Mouse (Mus musculus) gastrocnemius, adult 8-10 months (tissue): Measurements from ENCODE around the gene Arhgef3. TPM values are rescaled to one million over a fixed set of nuclear protein-coding genes. Genes with fewer than 3 reads are reported as not detected.

Source experiments
- DNase-seq, 2 experiments: peaks; one replicate each; pipeline ENCODE4 v3.0.0; 2022; ENCODE audit warnings: low spot score in 2 of 2
- total RNA-seq, 4 experiments: library from RNA; stranded (reverse); gene quantifications; 2 replicates each; pipeline ENCODE4 v1.2.4; 2022

Gene Arhgef3
- total RNA-seq, 4 experiments from 2014 or later: 9.4 to 30.0 (median 18.7) TPM

- no peak for DNase-seq
Observed at GRCm38 (mm10) chr14:27262349-27262748, 147.7 kb downstream of the Arhgef3 start.

GRCm38 (mm10) chr14:27266601-27267000 lies 151.9 kb downstream of the Arhgef3 start:
- no peak for DNase-seq

GRCm38 (mm10) chr14:27268137-27268536 lies 153.4 kb downstream of the Arhgef3 start:
- DNase-seq: no peak

- no peak for DNase-seq
Observed at GRCm38 (mm10) chr14:27268986-27269700, 154.4 kb downstream of the Arhgef3 start.

- no peak for DNase-seq
Observed at GRCm38 (mm10) chr14:27269836-27270235, 155.1 kb downstream of the Arhgef3 start.

DNA sequence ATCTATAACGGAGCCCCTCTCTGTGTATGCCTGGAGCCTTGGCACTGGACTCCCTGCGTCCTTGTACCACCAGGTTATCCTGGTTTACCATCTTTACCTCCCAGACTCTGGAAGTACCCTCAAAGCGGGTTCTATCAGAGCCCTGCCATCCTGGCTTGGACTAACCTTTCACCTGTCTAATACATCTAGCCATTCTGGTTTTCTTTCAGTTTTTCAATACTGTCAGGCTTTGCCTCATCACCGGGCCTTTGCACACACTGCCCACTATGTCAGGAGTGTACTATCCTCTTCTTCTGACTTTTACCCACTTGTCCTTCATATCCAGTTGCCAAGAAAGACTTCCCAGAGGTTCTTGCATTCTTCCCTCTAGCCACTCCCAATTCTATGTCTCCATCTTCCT lies 155.8 kb downstream of the Arhgef3 start:
- no peak for DNase-seq

- no peak for DNase-seq
Observed at GRCm38 (mm10) chr14:27271371-27272071, 156.8 kb downstream of the Arhgef3 start.

- DNase-seq: no peak
Observed at GRCm38 (mm10) chr14:27272072-27272834, 157.6 kb downstream of the Arhgef3 start.

- DNase-seq: no peak
Observed at GRCm38 (mm10) chr14:27272835-27273138, 158.1 kb downstream of the Arhgef3 start.

DNA sequence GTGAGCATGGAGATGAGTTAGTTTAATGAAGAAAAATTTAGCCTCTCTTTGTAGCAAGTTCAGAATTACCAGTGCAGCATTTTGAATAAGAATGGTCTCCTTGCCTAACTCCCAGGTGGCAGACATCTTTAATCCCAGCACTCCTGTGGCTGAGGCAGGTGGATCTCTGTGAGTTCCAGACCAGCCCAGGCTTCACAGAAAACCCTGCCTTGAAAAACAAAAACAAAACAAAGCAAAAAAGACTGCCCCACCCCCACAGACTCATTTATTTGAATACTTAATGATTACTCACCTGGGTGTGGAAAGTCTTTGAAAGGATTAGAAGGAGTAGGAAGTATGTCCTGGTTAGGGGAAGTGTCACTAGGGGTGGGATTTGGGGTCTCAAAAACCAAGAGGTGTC lies 158.5 kb downstream of the Arhgef3 start:
- DNase-seq: no peak

- no peak for DNase-seq
Observed at GRCm38 (mm10) chr14:27277259-27277658, 162.6 kb downstream of the Arhgef3 start.

DNA sequence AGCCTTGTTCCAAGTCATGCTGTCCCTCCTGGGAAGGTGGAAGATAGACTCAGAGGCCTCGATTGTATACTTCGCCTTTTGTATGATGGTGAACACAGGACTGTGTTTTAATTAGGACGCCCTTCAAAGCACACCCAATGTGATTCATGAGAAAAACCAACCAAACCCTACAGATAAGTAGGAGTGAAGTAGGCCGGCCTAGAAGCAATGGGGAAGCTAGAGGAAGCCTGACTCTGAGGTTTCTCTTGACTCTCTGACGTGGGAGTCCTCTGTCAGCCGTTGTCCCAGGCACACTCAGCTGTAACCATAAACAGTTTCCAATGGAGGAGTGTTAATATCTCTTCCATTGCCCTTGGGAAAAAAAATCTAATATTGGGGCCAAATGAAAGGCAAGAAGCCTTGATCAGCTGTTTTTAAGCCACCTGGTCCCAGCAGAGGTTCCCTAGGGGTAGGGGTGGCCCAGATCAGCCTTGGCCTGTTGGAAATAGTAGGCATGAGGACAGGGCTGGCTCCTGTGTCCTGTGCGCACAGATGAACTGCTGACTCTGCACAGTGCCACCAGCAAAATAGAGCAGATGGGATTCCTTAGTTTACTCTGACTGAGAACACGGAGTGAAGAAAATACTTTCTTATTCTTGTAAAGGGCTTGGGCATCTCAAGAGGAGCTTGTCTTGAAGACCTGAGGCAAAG lies 165.6 kb downstream of the Arhgef3 start:
- peak; percentile 33 to 45 for DNase-seq

DNA sequence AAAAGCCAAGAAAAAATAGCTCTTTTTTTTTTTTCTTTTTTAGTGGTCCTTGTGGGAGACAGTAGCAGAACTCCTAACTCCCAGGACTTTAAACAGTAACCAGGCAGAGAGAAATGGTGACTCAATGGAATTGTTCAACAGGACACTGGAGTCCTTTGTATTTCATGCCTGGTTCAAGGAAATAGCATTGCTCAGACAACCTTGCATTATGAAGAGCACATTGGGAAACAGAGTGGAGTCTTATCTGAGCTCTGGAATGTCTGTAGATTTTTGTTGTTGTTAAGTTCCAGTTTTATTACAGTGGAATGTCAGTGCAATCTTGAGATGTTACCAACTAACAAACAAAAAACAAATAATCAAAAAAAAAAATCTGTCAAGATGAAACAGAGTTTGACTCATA lies 169.3 kb downstream of the Arhgef3 start:
- no peak for DNase-seq

DNA sequence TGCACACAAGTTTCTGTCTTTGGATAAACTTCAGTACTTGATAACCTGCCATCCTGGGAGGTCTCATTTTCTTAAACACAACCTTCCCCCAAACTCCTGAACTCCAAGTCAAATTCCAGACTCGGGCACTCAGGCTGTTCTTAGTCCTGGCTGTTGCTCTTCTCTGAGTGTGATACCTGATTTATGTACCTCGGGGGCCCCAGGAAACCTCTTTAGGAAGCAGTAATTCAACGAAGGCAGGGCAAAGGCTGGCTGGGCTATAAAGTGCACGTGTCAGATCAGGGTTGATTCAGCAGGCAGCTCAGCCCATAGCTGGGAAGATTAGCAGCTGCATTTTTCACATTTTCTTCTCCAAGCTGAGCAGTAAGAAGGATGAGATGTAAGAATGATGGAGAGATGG lies 171.5 kb downstream of the Arhgef3 start:
- DNase-seq: no peak

- no peak for DNase-seq
Observed at GRCm38 (mm10) chr14:27289053-27289452, 174.4 kb downstream of the Arhgef3 start.

- no peak for DNase-seq
Observed at GRCm38 (mm10) chr14:27292101-27292500, 177.4 kb downstream of the Arhgef3 start.

GRCm38 (mm10) chr14:27295821-27296220 lies 181.1 kb downstream of the Arhgef3 start:
- DNase-seq: no peak

- no peak for DNase-seq
Observed at GRCm38 (mm10) chr14:27296987-27297386, 182.3 kb downstream of the Arhgef3 start.

DNA sequence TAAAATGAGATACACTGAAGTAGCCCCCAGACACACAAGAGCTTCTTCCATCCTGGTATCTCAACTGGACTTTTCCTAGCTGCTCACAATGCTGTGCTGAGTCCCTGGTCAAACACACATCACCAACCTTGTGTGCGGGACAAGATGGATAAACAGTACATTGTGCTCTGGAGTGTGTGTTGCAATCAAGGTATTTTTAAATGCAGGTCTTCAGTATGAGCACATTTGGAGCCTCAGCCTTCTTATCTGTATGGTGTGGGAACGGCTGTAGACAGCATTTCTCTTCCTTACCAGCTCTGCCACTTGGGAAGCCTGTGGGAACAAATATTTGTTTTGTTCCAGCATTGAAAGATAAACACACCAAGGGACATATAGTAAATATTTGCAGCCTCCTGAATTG lies 184.2 kb downstream of the Arhgef3 start:
- no peak for DNase-seq

GRCm38 (mm10) chr14:27299705-27300104 lies 185.0 kb downstream of the Arhgef3 start:
- DNase-seq: no peak

DNA sequence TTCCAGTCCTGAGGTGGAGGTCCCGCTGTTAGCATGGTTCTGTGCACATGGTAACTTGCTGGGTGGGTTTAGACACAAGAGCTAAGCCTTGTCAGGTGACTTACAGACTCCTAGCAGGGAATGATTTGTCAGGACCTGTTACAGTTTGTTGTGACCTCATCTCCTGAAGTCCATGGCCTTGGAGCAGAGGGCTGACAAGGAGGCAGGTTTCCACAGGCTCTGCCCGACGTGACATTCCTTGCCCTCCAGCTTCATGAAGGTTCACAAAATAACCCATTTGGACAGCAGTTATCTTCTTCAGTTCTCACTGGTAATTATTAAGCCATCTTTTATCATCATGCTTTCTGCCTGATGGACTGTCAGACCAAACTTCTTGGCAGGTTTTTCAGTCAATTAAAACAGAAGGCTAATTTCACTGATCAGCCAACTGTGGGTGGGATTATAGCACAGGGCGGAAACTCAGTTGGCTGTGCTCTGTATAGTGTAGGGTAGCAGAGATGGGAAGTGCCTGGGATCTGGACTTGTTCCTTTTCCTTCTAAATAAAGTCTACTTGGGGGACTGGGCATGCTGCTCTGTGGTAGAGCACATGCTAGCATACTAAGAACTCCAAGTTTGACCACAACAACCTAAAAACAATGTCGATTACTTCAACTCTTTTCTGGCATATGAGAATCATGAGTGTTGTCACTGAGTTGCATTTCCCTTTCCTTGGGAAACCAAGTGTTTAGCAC lies 187.2 kb downstream of the Arhgef3 start:
- no peak for DNase-seq
